Mouse (Mus musculus): ENCODE measurements around the gene Ccdc51. TPM values are rescaled to one million over a fixed set of nuclear protein-coding genes. Genes with fewer than 3 reads are reported as not detected.
"Not testable (repeated sequence)": the region's sequence is repeated elsewhere in the genome, so short reads cannot be mapped to it uniquely, and the experiment has no call there.

Gene Ccdc51
- polyA plus RNA-seq, 1 experiment = 4.9 TPM

DNA sequence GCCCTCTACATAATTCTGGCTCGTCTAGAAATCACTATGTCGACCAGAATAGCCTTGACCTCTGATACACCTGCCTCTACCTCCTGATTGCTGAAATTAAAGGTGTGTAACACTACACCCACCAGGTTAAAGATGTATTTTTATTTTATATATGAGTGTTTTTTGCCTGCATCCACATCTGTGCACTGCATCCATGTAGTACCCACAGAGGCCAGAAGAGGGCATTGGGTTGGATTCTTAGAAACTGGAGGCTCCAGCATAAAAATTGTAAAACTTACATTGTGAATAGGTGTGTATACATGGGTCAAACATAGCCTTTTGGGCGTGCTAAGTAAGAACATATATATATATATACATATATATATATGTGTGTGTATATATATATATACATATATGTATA lies 45.9 kb downstream of the Ccdc51 start:
- no peaks in the 10 kb centered on the region for H3K36me3 ChIP-seq (ENCODE audit: control insufficient read depth, insufficient read depth, low read length, poor library complexity, severe bottlenecking)
- H3K27me3 ChIP-seq (ENCODE audit: control insufficient read depth, insufficient read depth, low read length, poor library complexity, severe bottlenecking) = no peaks in the 10 kb centered on the region
- TF ChIP-seq CTCF (IDR thresholded peaks at IDR 0.05; ENCODE audit: low read depth, low read length) (no peak), EP300 (IDR thresholded peaks at IDR 0.05; ENCODE audit: insufficient read depth, low read depth, low read length) (no peak), POLR2A (IDR thresholded peaks at IDR 0.05; ENCODE audit: insufficient read depth, low read length) (no peak)
- no peaks in the 10 kb centered on the region for H3K4me1 ChIP-seq (ENCODE audit: control insufficient read depth, insufficient read depth, low read length)
- H3K27ac ChIP-seq (ENCODE audit: insufficient read depth, low read length) = no peak overlapping the region
- H3K4me3 ChIP-seq (ENCODE audit: low read depth, low read length) = no peak overlapping the region
- no peak overlapping the region for H3K9ac ChIP-seq (ENCODE audit: low read depth, poor library complexity, severe bottlenecking)
- peaks cover 5% of the 10 kb centered on the region; the same call in 1 of the 2 replicates for H3K9me3 ChIP-seq (replicated peaks; ENCODE audit: control insufficient read depth, insufficient read depth, low read length, poor library complexity, severe bottlenecking)

DNA sequence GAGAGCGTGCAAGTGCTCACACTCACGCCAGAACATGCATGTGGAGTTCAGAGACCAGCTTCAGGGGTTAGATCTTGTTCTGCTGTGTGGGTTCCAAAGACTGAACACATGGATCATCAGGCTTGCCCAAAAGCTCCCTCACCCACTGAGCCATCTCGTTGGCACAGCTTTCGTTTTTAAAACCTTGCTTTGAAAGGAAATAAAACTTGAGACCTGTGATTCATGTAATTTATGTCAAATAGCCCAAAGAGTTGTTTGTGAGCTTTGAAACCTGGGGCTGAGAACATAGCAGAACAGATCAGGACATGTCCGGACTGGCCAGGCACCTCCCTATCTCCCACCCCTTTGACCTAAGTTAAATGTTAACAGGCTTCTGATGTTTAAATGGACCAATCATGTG lies 47.8 kb downstream of the Ccdc51 start:
- Histone ChIP-seq H3K9me3 (replicated peaks; ENCODE audit: control insufficient read depth, insufficient read depth, low read length, poor library complexity, severe bottlenecking) (peaks cover 5% of the 10 kb centered on the region; the same call in 1 of the 2 replicates), H3K27ac (ENCODE audit: insufficient read depth, low read length) (no peak overlapping the region; the same call in 1 of the 2 replicates), H3K27me3 (ENCODE audit: control insufficient read depth, insufficient read depth, low read length, poor library complexity, severe bottlenecking) (no peaks in the 10 kb centered on the region), H3K4me1 (ENCODE audit: control insufficient read depth, insufficient read depth, low read length) (no peaks in the 10 kb centered on the region), H3K4me3 (ENCODE audit: low read depth, low read length) (no peak overlapping the region), H3K9ac (ENCODE audit: low read depth, poor library complexity, severe bottlenecking) (no peak overlapping the region), H3K36me3 (ENCODE audit: control insufficient read depth, insufficient read depth, low read length, poor library complexity, severe bottlenecking) (no peaks in the 10 kb centered on the region)
- TF ChIP-seq POLR2A (IDR thresholded peaks at IDR 0.05; ENCODE audit: insufficient read depth, low read length) (no peak), CTCF (IDR thresholded peaks at IDR 0.05; ENCODE audit: low read depth, low read length) (no peak), EP300 (IDR thresholded peaks at IDR 0.05; ENCODE audit: insufficient read depth, low read depth, low read length) (no peak)

DNA sequence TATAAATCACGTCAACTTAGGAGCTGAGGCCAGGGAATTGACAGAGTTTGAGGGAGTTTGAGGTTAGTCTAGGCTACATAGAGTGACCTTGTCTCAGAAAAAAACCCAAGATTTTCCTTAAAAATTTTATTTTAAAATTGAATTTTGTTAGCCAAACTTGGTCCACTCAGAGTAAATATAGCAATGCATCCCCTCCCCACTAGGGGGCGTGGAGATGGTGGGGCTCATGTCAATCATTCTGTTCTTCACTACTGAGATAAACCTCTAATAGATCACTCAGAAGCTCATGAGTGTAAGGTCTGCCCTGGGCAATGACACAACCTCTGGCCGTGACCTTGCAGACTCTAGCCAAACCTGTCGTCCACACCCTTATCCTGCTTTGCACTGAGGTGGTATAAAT lies 58.1 kb downstream of the Ccdc51 start:
- H3K27ac ChIP-seq (ENCODE audit: insufficient read depth, low read length); H3K9ac ChIP-seq (ENCODE audit: low read depth, poor library complexity, severe bottlenecking); H3K4me1 ChIP-seq (ENCODE audit: control insufficient read depth, insufficient read depth, low read length); H3K36me3 ChIP-seq (ENCODE audit: control insufficient read depth, insufficient read depth, low read length, poor library complexity, severe bottlenecking); H3K27me3 ChIP-seq (ENCODE audit: control insufficient read depth, insufficient read depth, low read length, poor library complexity, severe bottlenecking); H3K4me3 ChIP-seq (ENCODE audit: low read depth, low read length): not testable (repeated sequence)
- H3K9me3 ChIP-seq (replicated peaks; ENCODE audit: control insufficient read depth, insufficient read depth, low read length, poor library complexity, severe bottlenecking) = peaks cover 10% of the 10 kb centered on the region; the same call in 1 of the 2 replicates

Other genes starting within 250 kb of the Ccdc51 start
- 8.2 and 8.3 TPM in 2 replicates for gene Slc26a6, start 229.2 kb upstream of the Ccdc51 start, polyA plus RNA-seq (2011; ENCODE audit: insufficient read depth, insufficient read length, low read depth, missing spikeins)
- gene Tmem89, start 167.9 kb upstream of the Ccdc51 start, polyA plus RNA-seq (2011; ENCODE audit: insufficient read depth, insufficient read length, low read depth, missing spikeins) = not detected in 2 replicates
- gene Uqcrc1, start 145.9 kb upstream of the Ccdc51 start, polyA plus RNA-seq (2011; ENCODE audit: insufficient read depth, insufficient read length, low read depth, missing spikeins) = 183 and 193 TPM in 2 replicates
- gene Col7a1, start 128.9 kb upstream of the Ccdc51 start, polyA plus RNA-seq (2011; ENCODE audit: insufficient read depth, insufficient read length, low read depth, missing spikeins) = 4.8 and 6.5 TPM in 2 replicates
- gene Ucn2, start 96.5 kb upstream of the Ccdc51 start, polyA plus RNA-seq (2011; ENCODE audit: insufficient read depth, insufficient read length, low read depth, missing spikeins) = not detected in 2 replicates
- gene Pfkfb4, start 90.7 kb upstream of the Ccdc51 start, polyA plus RNA-seq (2011; ENCODE audit: insufficient read depth, insufficient read length, low read depth, missing spikeins) = 3.9 and 4.4 TPM in 2 replicates
- 48.3 and 53.5 TPM in 2 replicates for gene Shisa5, start 43.9 kb upstream of the Ccdc51 start, polyA plus RNA-seq (2011; ENCODE audit: insufficient read depth, insufficient read length, low read depth, missing spikeins)
- gene Trex1, start 22.8 kb upstream of the Ccdc51 start, polyA plus RNA-seq (2011; ENCODE audit: insufficient read depth, insufficient read length, low read depth, missing spikeins) = 2.4 TPM in 1 of 2 replicates, not detected in the other
- gene Atrip, start 8.4 kb upstream of the Ccdc51 start, polyA plus RNA-seq (2011; ENCODE audit: insufficient read depth, insufficient read length, low read depth, missing spikeins) = 17.3 and 20.0 TPM in 2 replicates
- 203 and 225 TPM in 2 replicates for gene Tma7, start 94 bp downstream of the Ccdc51 start, polyA plus RNA-seq (2011; ENCODE audit: insufficient read depth, insufficient read length, low read depth, missing spikeins)
- 16.1 and 19.1 TPM in 2 replicates for gene Plxnb1, start 12.9 kb downstream of the Ccdc51 start, polyA plus RNA-seq (2011; ENCODE audit: insufficient read depth, insufficient read length, low read depth, missing spikeins)
- gene Fbxw21, start 79.5 kb downstream of the Ccdc51 start, polyA plus RNA-seq (2011; ENCODE audit: insufficient read depth, insufficient read length, low read depth, missing spikeins) = not detected in 2 replicates
- not detected in 2 replicates for gene Fbxw13, start 113.5 kb downstream of the Ccdc51 start, polyA plus RNA-seq (2011; ENCODE audit: insufficient read depth, insufficient read length, low read depth, missing spikeins)
- gene Fbxw20, start 152.3 kb downstream of the Ccdc51 start, polyA plus RNA-seq (2011; ENCODE audit: insufficient read depth, insufficient read length, low read depth, missing spikeins) = not detected in 2 replicates
- not detected in 2 replicates for gene Fbxw14, start 205.2 kb downstream of the Ccdc51 start, polyA plus RNA-seq (2011; ENCODE audit: insufficient read depth, insufficient read length, low read depth, missing spikeins)

Measured in ES-Bruce4 (cell line).